8 mouse cellular contexts compared by ENCODE assay signal in the genomic region with DNA sequence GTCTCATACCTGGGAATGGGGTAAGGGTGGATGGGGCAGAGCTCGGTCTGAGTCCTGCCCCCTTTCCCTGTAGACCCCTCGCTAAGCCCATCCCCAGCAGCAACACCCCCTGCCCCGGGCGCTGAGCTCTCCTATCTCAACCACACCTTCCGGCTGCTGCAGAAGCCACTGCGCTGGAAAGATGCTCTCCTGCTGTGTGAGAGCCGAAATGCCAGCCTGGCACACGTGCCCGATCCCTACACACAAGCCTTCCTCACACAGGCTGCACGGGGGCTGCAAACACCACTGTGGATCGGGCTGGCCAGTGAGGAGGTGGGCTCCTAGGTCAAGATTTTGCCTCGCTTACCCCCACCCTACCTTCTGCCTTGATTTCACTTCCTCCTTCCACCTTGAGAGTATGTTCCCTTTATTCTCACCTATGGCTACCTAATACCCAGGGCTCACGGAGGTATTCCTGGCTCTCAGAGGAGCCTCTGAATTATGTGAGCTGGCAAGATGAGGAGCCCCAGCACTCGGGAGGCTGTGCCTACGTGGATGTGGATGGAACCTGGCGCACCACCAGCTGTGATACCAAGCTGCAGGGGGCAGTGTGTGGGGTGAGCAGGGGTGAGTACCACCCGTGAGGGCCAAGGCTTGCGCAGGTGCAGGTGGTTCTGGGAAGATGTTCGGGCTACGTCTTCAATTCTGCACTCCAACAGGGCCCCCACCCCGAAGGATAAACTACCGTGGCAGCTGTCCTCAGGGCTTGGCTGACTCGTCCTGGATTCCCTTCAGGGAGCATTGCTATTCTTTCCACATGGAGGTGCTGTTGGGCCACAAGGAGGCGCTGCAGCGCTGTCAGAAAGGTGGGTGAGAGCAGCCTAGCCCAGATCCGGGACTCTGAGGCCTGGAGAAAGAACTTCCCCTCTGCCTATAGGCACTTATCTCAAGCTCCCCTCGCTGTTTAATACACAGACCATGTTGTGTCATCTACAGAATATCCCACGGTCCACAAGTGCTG. TPM values are rescaled to one million over a fixed set of nuclear protein-coding genes. Genes with fewer than 3 reads are reported as not detected.
DNase-seq lines count a peak whose midpoint lies in the region; ATAC-seq and TF ChIP-seq lines count a peak whose summit lies in the region.

No protein-coding gene starts in this region.

- intact Hi-C loops in heart, adult 2 months (cut with DNase I) = loop anchor here (1.0 to 5.0 kb wide), 4 partner anchors 75 to 564 kb away; no protein-coding TSS in a partner anchor

- H3K27ac ChIP-seq in embryonic facial prominence, embryonic 11.5 days (replicated peaks; ENCODE audit: low read depth, low read length) = no peak overlapping the region
- H3K27ac ChIP-seq in heart, adult 2 months = no peak overlapping the region
- no peak overlapping the region for H3K27ac ChIP-seq in limb, embryonic 11.5 days (replicated peaks; ENCODE audit: low read depth, low read length)
- no peak overlapping the region for H3K27ac ChIP-seq in midbrain, embryonic 15.5 days

- peak; percentile 34 for ATAC-seq in embryonic facial prominence, embryonic 11.5 days (replicated peaks; ENCODE audit: insufficient number of reproducible peaks, low FRiP score, low TSS enrichment, low read depth)
- ATAC-seq in limb, embryonic 11.5 days (ENCODE audit: insufficient number of reproducible peaks, low FRiP score, low TSS enrichment, low read depth) = no peak
- peak; percentile 90 for ATAC-seq in midbrain, embryonic 15.5 days (replicated peaks)

- no peak overlapping the region for H3K9ac ChIP-seq in embryonic facial prominence, embryonic 11.5 days (replicated peaks; ENCODE audit: low read length)
- no peak overlapping the region for H3K9ac ChIP-seq in heart, adult 2 months (ENCODE audit: low read depth, low read length)
- no peak overlapping the region for H3K9ac ChIP-seq in limb, embryonic 11.5 days (ENCODE audit: low read length)
- no peak overlapping the region for H3K9ac ChIP-seq in midbrain, embryonic 15.5 days

- H3K36me3 ChIP-seq in embryonic facial prominence, embryonic 11.5 days (replicated peaks; ENCODE audit: control insufficient read depth, insufficient read depth, low read depth, low read length) = no peaks in the 10 kb centered on the region; the same call in none of the 2 replicates
- H3K36me3 ChIP-seq in heart, adult 2 months (ENCODE audit: control insufficient read depth, insufficient read depth, low read length) = no peaks in the 10 kb centered on the region
- peaks cover 23% of the 10 kb centered on the region for H3K36me3 ChIP-seq in limb, embryonic 11.5 days (ENCODE audit: control insufficient read depth, insufficient read depth, low read length)
- no peaks in the 10 kb centered on the region for H3K36me3 ChIP-seq in midbrain, embryonic 15.5 days (replicated peaks)

- TF ChIP-seq EP300 in heart, adult 2 months (IDR thresholded peaks at IDR 0.05; ENCODE audit: insufficient read depth, low read depth, low read length) = no peak

- no peak for TF ChIP-seq POLR2A in heart, adult 2 months (IDR thresholded peaks at IDR 0.05; ENCODE audit: insufficient read depth, low read depth, low read length)

- 65% methylated on average over 28 of the region's 28 CpGs for WGBS in embryonic facial prominence, embryonic 11.5 days
- WGBS in heart, adult 2 months = 53% methylated on average over 28 of the region's 28 CpGs
- 71% methylated on average over 28 of the region's 28 CpGs for WGBS in limb, embryonic 11.5 days
- WGBS in midbrain, embryonic 15.5 days = 61% methylated on average over 28 of the region's 28 CpGs

- no peak overlapping the region for H3K4me2 ChIP-seq in embryonic facial prominence, embryonic 11.5 days (ENCODE audit: low read depth, low read length)
- H3K4me2 ChIP-seq in limb, embryonic 11.5 days (ENCODE audit: low read depth, severe bottlenecking) = no peak overlapping the region
- no peak overlapping the region for H3K4me2 ChIP-seq in midbrain, embryonic 15.5 days

- H3K4me3 ChIP-seq in embryonic facial prominence, embryonic 11.5 days (ENCODE audit: low read depth, low read length) = no peak overlapping the region
- no peak overlapping the region for H3K4me3 ChIP-seq in heart, adult 2 months
- H3K4me3 ChIP-seq in limb, embryonic 11.5 days (ENCODE audit: low read depth, low read length) = no peak overlapping the region
- no peak overlapping the region for H3K4me3 ChIP-seq in midbrain, embryonic 15.5 days

- no peaks in the 10 kb centered on the region for H3K9me3 ChIP-seq in embryonic facial prominence, embryonic 11.5 days (replicated peaks; ENCODE audit: control insufficient read depth, low read length)
- no peaks in the 10 kb centered on the region for H3K9me3 ChIP-seq in limb, embryonic 11.5 days (ENCODE audit: control insufficient read depth, low read length)
- H3K9me3 ChIP-seq in midbrain, embryonic 15.5 days = no peaks in the 10 kb centered on the region

- H3K4me1 ChIP-seq in embryonic facial prominence, embryonic 11.5 days (ENCODE audit: control insufficient read depth, insufficient read depth, low read length) = no peaks in the 10 kb centered on the region
- H3K4me1 ChIP-seq in heart, adult 2 months (ENCODE audit: control insufficient read depth, insufficient read depth, low read length) = no peaks in the 10 kb centered on the region
- H3K4me1 ChIP-seq in limb, embryonic 11.5 days (ENCODE audit: control insufficient read depth, insufficient read depth, low read length) = no peaks in the 10 kb centered on the region
- peaks cover 5% of the 10 kb centered on the region; the same call in 1 of the 2 replicates for H3K4me1 ChIP-seq in midbrain, embryonic 15.5 days

- H3K79me2 ChIP-seq in heart, adult 2 months (replicated peaks; ENCODE audit: control insufficient read depth, insufficient read depth, low read length) = no peaks in the 10 kb centered on the region

- TF ChIP-seq CTCF in heart, adult 2 months (IDR thresholded peaks at IDR 0.05) = peak; percentile 94

- no peaks in the 10 kb centered on the region for H3K27me3 ChIP-seq in embryonic facial prominence, embryonic 11.5 days (ENCODE audit: control insufficient read depth, insufficient read depth, low read length)
- no peaks in the 10 kb centered on the region for H3K27me3 ChIP-seq in heart, adult 2 months (ENCODE audit: control insufficient read depth, insufficient read depth, low read length)
- H3K27me3 ChIP-seq in limb, embryonic 11.5 days (ENCODE audit: control insufficient read depth, insufficient read depth, low read length) = no peaks in the 10 kb centered on the region
- no peaks in the 10 kb centered on the region for H3K27me3 ChIP-seq in midbrain, embryonic 15.5 days (replicated peaks)

- DNase-seq in 3134 (ENCODE audit: extremely low read depth, insufficient read length, low spot score) = peak; percentile 72
- peak; percentile 88 for DNase-seq in adrenal gland, postnatal 25 days
- peak; percentile 82 for DNase-seq in embryonic facial prominence, embryonic 11.5 days (ENCODE audit: low spot score)
- peak; percentile 80 to 83 for DNase-seq in heart, adult 2 months
- peak; percentile 70 to 82 for DNase-seq in kidney, adult 8-10 months
- DNase-seq in limb, embryonic 11.5 days (ENCODE audit: low spot score) = peak; percentile 81
- peak; percentile 58 to 88 for DNase-seq in spleen, postnatal 10 days (ENCODE audit: low spot score in 2 of 2)

RNA-seq across cellular contexts. Expression of a gene that starts 55.0 kb away (rescaled TPM):
- 21.3 and 21.7 TPM in 2 replicates for total RNA-seq in adrenal gland, postnatal 25 days (2021)
- 9.5 and 10.2 TPM in 2 replicates for polyA plus RNA-seq in embryonic facial prominence, embryonic 11.5 days (2014; fragmentation: Nextera tagmentation; extraction: Ambion mirVana)
- 10 to 100 TPM; 13.9 to 17.5 TPM for total RNA-seq in heart, adult 2 months (2021)
- polyA plus RNA-seq in heart, adult 2 months (2012; rRNA removed) = 11.2 and 14.5 TPM in 2 replicates
- polyA plus RNA-seq in limb, embryonic 11.5 days (2014; fragmentation: Nextera tagmentation; extraction: Ambion mirVana) = 14.6 and 14.7 TPM in 2 replicates
- polyA plus RNA-seq in midbrain, embryonic 15.5 days (2015; fragmentation: Nextera tagmentation; extraction: Ambion mirVana) = 5.8 and 6.8 TPM in 2 replicates
